Mouse (Mus musculus): ENCODE data around the gene Dlgap4.

Dlgap4 gene

DNA sequence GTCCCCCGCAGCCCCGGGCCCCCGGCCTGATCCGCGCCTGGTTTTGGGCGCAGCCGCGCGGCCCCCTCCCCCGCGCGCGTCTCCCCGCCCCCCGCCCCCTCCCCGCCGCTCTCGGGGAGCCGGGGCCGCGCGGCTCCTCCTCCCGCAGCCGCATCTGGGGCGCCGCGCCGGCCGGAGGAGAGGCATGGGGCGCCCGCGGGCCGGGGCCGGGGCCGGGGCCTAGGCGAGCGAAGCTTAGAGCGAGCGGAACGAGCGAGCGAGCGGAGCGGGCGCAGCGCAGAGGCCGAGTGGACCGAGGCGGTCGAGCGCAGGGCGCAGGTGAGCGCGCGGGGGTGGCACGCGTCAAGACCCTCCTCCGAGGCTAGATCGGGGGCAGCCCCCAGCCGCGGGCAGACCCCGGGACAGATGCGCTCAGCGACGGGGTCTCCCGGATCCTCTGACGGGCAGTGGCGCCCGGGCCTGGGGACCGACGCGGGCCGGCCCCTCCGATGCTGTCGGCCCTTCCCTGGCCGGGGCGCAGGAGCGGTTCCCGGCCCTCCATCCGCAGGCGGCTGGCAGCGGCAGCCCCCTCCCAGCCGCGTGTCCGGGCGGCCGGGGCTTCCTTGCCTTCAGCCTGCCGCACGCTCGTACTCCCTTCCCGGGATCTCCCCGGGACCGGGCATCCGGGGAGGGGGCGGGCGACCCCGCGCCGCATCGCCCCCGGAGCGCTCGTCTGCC lies at the start of gene Dlgap4:
Gene Dlgap4, plus strand, starts transcription at position 165 of the 717 bp plus-strand sequence.
- no peak for DNase-seq

DNA sequence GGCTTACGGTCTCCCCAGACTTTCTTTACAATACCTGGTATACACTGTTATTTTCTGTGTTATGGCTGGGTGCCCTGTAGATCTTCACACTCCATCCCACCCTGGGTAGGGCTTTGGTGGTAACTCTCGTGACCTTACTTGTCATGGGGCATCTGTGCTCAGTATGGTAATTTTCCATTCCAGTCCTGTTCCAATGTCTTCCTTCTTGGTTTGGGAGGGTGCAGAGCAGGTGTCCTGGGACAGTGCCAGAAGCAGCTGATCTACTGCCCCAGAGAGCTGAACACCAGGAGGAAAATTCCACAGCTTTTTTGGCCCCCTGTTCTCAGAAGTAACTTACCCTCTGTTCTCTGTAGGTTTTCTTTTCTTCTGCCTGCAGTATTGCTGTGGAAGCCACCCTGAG lies 47.0 kb upstream of the Dlgap4 start:
- peak; percentile 31 to 51 for DNase-seq

DNA sequence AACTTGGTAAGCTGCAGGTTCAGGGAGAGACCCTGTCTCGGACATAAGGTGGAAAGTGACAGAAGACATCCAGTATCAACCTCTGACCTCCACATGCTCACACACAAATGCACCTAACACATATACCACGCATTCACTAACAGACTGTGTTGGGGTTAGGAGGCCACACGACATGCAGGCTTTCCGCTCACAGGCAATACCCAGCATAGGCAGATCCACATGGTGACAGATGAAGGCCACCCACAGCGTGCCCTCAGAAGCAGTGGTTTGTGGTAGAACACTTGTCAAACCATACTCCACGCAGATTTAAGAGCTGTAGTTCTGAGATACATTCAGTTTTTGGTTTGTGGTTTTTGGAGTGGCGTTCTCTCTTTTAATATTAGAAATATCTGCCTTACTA lies 44.9 kb upstream of the Dlgap4 start:
- DNase-seq = no peak

DNA sequence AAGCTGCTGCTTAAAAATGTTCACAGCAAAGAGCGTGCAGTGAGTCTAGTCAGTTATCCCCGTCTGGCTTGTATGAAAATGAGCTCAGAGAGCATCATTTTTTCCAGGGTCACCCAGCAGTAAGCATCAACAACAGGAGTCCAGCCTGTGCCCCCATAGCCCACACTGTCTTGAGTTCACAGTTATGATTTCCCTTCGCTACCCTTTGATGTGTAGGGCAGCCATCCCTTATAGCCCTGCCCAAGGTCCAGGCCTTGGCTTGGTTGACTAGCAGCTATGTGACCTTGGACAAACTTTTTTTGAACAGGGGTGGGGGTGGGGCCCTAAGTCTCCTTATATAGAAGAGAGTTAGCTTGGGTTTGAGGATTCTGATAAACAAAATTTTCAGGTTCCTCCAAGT lies 44.2 kb upstream of the Dlgap4 start:
- DNase-seq = no peak

DNA sequence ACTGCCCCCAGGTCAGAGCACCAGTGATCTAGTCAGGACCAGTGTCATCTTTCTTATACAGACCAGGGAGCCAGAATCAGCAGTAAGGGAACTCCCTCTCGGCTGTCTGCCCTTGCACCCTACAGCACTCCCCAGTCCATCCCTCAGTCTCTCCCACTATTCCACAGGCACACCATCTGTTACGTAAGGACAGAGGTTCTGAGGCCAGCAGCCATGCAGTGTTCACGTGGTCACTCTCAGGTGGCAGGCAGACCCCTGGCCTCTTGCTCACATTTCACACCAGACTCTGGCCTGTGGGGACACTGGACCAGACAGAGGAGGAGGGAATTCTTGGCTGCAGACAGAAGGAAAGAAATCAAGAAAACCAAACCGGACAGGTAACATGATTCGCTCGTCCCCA lies 42.0 kb upstream of the Dlgap4 start:
- peak; percentile 15 to 83 for DNase-seq

DNA sequence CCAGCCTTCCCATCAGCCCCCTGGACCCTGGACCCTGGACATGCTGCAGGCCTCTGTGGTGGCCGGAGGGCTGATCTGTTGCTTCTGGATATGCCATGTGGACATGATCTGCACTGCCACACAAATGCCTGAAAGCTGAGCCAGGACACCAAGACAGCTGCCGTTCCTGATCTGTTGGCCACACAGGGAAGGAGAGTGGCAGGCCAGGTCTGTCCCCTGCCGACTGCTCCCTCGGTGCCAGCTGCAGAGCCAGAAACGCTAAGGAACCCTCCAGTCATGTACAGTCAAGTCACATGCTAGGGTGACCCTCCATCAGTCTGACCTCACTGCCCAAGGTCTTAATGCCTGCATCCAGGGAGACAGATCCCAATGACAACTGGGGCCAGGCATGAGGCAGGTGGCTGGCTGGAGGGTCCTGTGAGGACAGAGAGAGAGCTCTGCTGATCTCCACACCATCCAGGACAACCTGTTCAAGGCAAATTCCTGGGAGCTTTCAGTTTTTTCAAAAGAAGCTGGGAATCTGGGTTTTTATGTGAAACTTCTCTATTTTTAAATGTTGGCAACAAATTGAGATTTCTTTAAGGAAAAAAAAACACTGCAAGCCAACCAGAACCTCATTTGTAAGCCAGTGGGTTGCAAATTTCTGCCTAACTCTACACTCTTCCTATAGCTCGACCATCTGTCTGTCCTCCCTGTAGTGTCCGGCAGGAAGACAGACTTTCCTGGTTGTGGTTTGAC lies 36.5 kb upstream of the Dlgap4 start:
- DNase-seq = no peak

DNA sequence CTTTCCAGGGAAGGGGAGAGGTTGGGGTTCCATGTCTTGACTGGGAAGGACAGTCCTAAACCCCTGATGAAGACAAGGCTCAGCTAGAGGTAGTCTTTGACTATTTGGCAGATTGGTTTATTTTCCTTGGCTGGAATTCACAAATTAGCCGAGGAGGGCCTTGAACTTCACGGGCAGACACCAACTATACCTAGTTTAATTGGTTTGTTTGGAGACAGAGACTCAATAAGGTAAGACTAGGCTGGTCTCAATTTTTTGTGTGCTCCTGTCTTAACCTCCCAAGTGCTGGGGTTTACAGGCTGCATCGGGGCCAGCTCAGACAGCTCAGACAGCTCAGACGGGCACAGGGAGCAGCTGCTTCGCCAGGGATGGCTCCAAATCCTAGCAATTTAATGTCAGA lies 33.0 kb upstream of the Dlgap4 start:
- no peak for DNase-seq

DNA sequence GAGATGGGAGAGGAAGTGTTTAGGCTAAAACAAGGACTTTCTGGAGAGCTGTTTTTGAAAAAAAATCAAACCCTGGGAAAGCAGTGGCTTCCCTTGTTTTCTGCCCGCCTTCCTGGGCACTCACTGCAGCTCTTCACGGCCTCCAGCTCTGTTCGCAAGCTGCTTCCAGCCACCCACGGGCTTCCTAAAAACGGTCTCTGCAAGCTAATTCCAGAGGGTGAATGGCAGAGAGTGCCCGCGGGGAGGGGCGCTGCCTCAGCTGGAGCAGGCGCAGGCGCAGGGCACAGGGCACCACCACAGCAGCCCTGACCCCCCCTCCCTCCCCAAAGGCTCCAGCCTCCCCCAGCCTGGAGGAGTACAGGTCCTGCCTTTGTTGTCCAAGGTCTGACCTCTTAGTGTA lies 32.3 kb upstream of the Dlgap4 start:
- DNase-seq = no peak

DNA sequence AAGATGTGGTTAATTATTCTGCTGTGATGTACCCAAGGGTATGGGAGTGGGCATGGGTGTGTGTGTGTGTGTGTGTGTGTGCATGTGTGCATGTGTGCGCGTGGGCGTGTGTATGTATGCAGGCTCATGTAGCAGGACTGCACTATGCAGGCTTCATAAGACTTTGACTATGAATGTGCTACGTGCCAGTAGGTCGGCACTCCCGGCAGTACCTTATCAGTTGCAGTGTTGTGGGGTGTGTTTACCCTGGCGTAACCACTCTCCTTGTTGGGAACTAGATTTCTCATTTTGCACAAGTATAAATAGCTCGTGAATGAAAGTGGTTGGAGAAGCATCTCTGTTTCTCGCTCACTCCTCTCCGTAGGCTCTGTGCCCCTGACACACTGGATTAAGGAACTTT lies 30.6 kb upstream of the Dlgap4 start:
- DNase-seq = no peak

DNA sequence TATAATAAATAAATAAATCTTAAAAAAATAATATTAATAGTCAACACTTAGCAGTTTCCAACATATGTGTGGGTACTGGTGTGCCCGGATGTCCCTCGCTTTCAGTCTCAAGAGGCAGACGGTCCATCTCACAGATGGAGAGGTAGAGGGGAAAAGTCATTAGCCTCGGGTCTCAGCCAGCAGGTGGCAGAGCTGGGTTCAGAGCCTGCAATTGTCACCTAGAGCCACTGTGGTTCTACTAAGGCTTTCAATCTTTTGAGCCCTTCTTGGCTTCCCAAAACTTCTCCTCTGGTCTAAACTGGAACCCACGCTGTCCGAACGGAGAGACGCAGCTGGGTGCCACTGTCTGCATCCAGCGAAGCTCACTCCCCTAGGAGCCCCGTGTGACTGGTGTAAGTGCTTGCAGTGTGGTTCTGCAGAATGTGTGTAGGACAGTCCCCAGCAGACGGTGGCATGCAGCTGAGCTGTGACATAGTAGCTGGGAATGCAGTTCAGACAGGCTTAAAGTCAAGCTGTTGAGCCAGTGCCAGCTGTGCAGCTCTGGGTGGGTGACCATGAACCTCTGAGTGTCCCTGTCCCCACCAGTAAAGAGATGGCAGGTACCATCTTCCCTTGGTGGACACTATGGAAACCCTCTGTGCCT lies 29.2 kb upstream of the Dlgap4 start:
- peak in 1 of 2 experiments; percentile 30 for DNase-seq

DNA sequence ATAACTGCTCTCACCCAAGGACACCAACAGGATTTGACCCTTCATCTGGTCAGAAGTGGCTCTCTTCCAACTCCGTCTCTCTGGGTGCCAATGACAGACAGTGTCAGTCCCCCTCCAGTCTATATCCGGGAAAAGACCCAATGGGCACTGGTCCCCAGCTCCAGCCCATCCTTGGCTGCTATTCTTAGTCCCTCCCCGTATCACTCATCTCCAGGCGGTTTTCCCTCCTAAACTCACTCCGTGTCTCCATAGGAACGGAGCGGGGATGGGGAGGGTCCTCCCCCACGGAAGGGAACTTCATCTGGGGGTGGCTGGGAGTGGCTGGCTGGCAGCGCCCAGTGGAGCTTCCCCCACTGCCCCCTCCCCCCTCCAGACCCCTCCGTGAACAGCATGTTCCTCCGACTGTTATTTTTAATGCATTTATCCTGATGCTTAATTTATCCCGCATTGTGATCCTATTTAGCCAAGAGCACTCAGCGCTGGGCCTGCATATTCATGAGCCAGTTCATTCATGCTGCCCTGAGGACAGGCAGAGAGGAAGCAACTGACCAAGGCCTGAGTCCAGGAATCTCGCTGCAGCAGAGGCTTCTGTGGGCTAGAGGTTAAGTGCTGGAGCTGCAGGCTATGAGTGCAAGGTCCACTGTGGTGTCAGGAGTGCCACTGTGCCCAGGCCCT lies 28.6 kb upstream of the Dlgap4 start:
- peak; percentile 53 to 84 for DNase-seq

DNA sequence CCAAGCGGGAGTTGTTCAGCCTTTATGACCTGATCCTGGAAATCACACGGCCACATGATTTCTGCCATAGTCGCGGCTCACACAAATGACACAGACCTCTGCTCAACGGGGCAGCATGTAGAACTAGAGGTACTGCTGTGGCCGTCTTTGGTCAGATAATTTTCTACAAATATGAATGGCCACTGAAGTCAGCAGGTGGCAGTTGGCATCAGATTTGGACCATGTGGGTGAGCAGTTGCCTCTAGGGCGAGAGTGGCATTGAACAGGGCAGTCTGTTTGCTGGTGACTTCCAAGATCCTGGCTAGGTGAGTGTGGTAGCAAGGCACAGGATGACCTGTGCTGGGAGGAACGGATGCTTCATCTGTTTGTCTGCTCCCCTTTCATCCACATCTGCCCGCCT lies 24.0 kb upstream of the Dlgap4 start:
- DNase-seq = no peak

DNA sequence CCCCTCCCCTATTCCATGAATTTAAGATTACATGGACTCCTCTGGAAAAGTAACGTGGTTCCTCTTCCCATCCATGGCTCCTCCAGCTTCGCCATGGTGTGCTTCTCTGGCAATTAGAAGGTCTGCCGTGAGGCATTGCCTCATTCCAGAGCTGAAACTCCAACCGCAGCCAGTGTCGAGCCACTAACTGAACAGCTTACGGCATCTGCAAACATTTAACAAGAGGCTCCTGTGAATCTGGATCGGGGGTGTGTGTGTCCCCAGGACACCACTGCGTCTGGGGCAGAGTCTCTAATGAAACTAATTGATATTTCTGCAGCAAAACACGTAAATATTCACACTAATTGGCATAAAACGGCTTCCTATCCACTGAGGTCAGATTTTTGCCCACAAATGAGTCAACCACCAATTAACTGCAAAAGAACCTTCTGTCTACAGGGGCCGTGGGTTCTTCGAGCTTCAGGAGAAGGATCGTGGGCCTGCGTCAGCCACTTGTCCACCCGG lies 18.5 kb upstream of the Dlgap4 start:
- DNase-seq = no peak

DNA sequence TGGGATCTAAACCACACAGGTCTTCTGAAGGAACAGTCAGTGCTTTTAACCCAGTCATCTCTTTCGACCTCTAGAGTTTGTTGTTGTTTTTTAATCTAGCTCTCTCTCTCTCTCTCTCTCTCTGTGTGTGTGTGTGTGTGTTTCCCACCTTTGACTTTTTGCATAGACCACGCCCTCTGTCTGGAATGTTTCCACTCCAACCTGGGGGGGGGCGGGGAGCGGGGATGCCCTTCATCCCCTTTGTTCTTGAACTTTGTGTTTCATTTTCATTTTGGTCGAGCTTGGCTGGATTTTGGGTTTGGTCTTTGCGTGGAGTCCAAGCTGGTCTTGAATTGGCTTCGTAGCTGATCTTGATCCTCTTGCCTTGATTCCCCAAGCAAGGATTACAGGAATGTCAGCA lies 10.9 kb upstream of the Dlgap4 start:
- DNase-seq = no peak

DNA sequence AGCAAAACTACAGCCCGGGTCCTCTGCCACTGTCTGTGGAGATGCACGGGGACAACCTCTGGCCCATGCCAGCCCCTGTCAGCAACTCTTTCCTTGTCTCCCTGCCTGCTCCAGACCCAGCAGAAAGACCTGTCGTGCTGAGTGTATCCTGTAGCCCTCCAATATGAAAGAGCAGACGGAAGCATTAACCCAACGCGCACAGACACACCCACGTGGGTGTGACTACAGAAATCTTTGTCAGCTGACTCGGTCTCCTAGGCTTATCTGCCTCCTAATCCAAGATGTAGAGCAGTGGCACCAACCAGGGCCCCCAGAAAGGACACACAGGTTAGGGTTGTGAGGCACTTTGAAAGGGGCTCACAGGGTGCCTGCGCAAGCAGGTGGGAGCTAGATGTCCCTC lies 9.8 kb upstream of the Dlgap4 start:
- DNase-seq = no peak

DNA sequence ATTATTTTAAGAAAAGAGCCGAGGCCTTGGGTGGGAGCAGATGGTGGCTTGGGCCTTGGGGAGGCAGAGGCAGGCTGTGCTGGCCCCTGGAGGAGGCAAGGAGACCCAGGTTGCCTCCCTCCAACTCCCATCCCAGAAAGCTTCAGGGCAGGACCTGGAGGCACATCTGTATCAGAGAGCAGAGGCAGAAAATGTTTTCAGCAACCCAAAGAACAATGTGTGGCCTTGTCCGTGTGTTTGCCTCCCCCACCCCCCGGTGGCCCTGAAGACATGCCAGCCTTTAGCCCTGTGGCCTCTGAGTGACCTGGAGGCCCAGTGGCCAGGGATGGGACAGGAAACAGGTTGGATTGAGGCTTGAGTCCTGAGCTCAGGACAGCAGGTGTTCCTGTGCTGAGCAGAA lies 8.4 kb upstream of the Dlgap4 start:
- no peak for DNase-seq

DNA sequence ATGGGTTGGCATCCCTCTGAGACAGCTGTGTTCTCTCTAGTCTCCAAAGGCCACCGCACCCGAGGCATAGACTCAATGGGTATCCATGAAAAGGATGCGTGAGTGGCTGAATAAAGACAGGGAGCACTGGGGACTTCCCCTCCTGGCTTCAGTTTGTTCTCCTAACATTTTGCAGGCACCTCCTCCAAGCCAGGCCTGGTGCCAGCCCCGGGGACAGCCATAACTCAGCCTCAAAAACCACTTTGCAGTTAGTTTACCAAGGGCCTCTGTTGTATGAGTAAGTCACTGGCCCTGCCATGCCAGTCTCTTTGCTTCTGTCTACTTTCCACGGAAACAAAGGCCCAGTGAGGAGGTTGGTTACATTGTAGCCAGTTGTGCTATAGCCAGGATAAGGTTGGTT lies 7.5 kb upstream of the Dlgap4 start:
- DNase-seq = no peak

DNA sequence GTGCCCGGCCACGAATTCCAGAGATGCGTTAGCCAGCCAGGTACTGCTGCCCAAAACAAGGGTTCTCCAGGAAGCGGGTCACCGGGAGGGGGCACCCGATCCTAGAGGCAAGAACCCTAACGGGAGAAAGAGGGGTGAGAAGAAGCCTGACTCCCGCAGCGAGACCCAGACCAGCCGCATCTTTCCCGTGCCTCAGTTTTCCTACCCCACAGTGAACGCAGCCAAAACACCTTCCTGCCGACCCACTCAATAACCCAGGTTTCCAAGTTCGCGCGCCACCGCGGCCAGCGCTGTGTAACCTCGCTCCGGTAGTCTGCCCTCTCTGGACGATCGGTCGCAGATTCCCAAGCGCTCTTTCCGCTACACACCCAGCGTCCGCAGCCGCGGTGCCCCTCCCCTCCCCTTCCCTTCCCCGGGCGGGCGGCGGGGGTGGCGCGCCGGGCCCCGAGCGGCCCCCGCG lies 394 bp upstream of the Dlgap4 start:
- DNase-seq = peak; percentile 58 to 59

DNA sequence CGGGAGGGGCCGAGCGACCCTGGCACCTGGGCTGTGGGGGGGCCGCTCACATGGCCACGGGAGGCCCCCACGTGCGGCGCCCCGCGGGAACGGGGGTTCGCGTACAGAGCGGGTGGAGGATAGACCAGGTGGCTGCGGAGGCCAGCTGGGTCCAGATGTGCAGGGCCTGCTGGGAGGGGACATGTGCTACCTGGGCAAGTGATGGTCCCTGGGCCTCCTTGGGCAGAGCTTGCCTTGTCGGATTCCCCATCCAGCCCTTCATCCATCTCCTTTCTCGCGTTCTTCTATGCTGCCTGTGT lies 702 bp downstream of the Dlgap4 start:
- no peak for DNase-seq

DNA sequence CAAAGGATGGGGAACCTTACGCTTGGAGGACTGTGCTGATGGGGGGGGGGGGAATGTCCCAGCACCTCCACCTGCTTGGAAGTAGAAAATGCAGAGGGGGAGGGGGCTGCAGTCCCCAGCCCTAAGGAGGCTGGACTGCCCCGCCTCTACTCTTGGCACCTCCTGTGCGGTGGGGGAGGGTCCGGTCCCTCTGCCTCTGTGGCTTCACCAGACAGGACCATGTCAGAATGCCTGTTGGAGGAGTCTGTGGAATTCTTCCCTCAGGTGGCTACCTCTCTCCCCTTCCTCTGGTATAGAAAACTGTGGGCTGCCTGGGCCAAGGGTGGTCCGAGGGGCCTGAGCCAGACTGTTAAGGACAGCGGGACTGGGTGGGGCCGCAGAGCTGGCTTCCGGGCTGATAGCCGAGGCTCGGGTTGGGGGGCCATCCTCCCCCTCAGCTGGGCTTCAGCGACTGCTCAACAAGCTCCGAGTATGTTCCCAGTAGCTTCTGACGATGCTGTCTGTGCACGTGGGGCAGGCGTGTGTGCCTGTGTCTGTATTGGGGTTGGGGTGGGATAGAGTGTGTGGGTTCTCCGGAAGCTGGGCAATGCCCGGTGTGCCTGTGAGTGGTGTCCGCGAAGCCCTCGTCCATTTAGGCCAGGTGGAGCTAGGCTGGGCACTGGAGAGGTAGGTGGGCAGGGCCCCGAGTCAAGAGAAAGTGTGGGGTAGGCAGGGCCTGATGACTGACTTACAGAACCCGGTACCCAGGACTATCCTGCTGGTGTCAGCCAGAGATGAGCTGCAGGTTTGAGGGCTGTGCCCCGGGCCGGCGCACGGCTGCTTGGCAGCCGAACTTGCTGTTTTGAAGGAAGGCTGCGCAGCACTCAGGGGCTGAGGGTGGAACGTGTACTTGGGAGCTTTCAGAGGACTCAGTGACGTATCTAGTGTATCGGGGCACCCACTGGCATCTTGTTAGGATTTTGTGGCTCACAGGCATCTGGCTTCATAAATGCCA lies 1.5 kb downstream of the Dlgap4 start:
- DNase-seq = no peak

DNA sequence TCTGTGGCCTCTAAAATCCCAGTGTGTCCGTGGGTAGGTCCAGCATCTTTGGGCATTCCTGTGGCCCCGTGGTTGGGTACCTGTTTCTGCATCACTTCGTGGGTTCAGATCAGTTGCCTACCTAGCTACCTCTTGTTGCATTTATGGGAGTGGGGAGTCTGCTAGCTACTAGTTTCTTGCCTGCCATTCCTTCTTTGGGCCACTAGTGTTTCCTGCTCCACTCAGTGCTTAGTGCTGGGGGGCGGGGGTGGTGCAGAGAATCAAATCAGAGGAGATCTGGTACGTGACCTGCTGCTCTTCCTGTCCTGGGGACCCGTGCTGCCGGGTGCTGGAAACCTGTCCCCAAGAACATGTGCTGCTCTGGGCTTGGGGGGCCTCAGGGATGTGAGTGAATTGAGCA lies 3.0 kb downstream of the Dlgap4 start:
- DNase-seq = no peak

DNA sequence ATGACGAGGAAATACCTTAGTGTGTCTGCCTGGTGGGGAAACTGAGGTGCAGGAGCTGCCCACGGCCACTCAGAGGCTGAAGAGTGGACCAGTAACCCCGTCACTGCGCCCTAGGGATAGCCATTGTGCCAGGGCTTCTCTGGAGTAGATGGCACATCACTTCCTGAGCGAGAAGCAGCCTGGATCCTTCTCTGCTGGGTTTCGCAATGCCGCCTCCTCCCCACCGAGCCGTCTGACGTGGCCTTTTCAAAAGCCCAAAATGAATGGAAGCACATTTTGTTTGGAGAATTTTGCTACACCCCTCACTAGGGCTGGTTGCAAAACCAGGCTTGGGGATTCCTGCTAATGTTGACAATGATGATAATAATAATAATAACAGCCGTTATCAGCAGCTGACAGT lies 4.0 kb downstream of the Dlgap4 start:
- DNase-seq = no peak
